Mouse (Mus musculus) heart, postnatal 10 days (tissue): Measurements from ENCODE around the gene Rabggtb. TPM values are rescaled to one million over a fixed set of nuclear protein-coding genes. Genes with fewer than 3 reads are reported as not detected.

Experiments
- DNase-seq, 2 experiments: peaks; one replicate each; pipeline ENCODE4 v3.0.0; 2021
- intact Hi-C: fragments of 180-260 bp; cut with DNase I; formaldehyde crosslinking; loops from one replicate; pipeline ENCODE4 v1.15.1; 2025
- total RNA-seq, 2 experiments: library from RNA; stranded (reverse); gene quantifications; 2 replicates each; pipeline ENCODE4 v1.2.3; 2021

Gene Rabggtb
- 100 to 1,000 TPM; 102 to 110 TPM for total RNA-seq

- peak; percentile 97 to 98 for DNase-seq
- intact Hi-C loops, result loop anchor here (2.0 kb wide), 1 partner anchor 30 kb away; no protein-coding TSS in a partner anchor
Observed at GRCm38 (mm10) chr3:153912546-153913509, at the start of gene Rabggtb. Gene Rabggtb, minus strand, starts transcription at chr3:153913009.

- no peak for DNase-seq
- intact Hi-C loops, result loop anchor here (10.0 kb wide), 1 partner anchor 613 kb away; no protein-coding TSS in a partner anchor
Observed at GRCm38 (mm10) chr3:153961632-153962389, 49.0 kb upstream of the Rabggtb start.

- DNase-seq, result no peak
- intact Hi-C loops, result loop anchor here (10.0 kb wide), 1 partner anchor 614 kb away; no protein-coding TSS in a partner anchor
Observed at GRCm38 (mm10) chr3:153960884-153961283, 48.1 kb upstream of the Rabggtb start.

- intact Hi-C loops, result loop anchor here (1.0 to 10.0 kb wide), 2 partner anchors 267 to 615 kb away; no protein-coding TSS in a partner anchor
- no peak for DNase-seq
Observed at GRCm38 (mm10) chr3:153959731-153960207, 47.0 kb upstream of the Rabggtb start.

GRCm38 (mm10) chr3:153959035-153959730, 46.4 kb upstream of the Rabggtb start:
- intact Hi-C loops, result loop anchor here (1.0 kb wide), 1 partner anchor 267 kb away; no protein-coding TSS in a partner anchor
- peak; percentile 34 to 70 for DNase-seq

GRCm38 (mm10) chr3:153957916-153958315, 45.1 kb upstream of the Rabggtb start:
- no peak for DNase-seq
- intact Hi-C loops, result no loop called here

- intact Hi-C loops, result loop anchor here (5.0 kb wide), 1 partner anchor 379 kb away; no protein-coding TSS in a partner anchor
- DNase-seq, result no peak
Observed at GRCm38 (mm10) chr3:153948176-153948575, 35.4 kb upstream of the Rabggtb start.

- no peak for DNase-seq
- intact Hi-C loops, result loop anchor here (5.0 kb wide), 1 partner anchor 380 kb away; no protein-coding TSS in a partner anchor
Observed at GRCm38 (mm10) chr3:153947271-153947670, 34.5 kb upstream of the Rabggtb start.

GRCm38 (mm10) chr3:153944335-153944990, 31.7 kb upstream of the Rabggtb start, which contains the start of gene Acadm:
Gene Acadm, minus strand, starts transcription at chr3:153944632.
- DNase-seq, result peak; percentile 99
- intact Hi-C loops, result no loop called here

- intact Hi-C loops, result loop anchor here (2.0 kb wide), 1 partner anchor 31 kb away; the partner anchor contains the start of gene Rabggtb
- no peak for DNase-seq
Observed at GRCm38 (mm10) chr3:153943901-153944334, 31.1 kb upstream of the Rabggtb start.

GRCm38 (mm10) chr3:153943003-153943640, 30.3 kb upstream of the Rabggtb start:
- intact Hi-C loops, result loop anchor here (2.0 kb wide), 1 partner anchor 30 kb away; the partner anchor contains the start of gene Rabggtb
- DNase-seq, result peak; percentile 23 to 41

GRCm38 (mm10) chr3:153941613-153942012, 28.8 kb upstream of the Rabggtb start:
- DNase-seq, result peak; percentile 43 to 46
- intact Hi-C loops, result loop anchor here (2.0 kb wide), 1 partner anchor 29 kb away; the partner anchor contains the start of gene Rabggtb

GRCm38 (mm10) chr3:153940486-153940885, 27.7 kb upstream of the Rabggtb start:
- intact Hi-C loops, result no loop called here
- no peak for DNase-seq

- DNase-seq, result no peak
- intact Hi-C loops, result no loop called here
Observed at GRCm38 (mm10) chr3:153940021-153940420, 27.2 kb upstream of the Rabggtb start.

- DNase-seq, result no peak
- intact Hi-C loops, result no loop called here
Observed at GRCm38 (mm10) chr3:153937116-153937810, 24.5 kb upstream of the Rabggtb start.

GRCm38 (mm10) chr3:153935878-153936277, 23.1 kb upstream of the Rabggtb start:
- intact Hi-C loops, result no loop called here
- peak; percentile 51 to 64 for DNase-seq

GRCm38 (mm10) chr3:153932461-153932860, 19.7 kb upstream of the Rabggtb start:
- intact Hi-C loops, result no loop called here
- no peak for DNase-seq

- DNase-seq, result no peak
- intact Hi-C loops, result no loop called here
Observed at GRCm38 (mm10) chr3:153929526-153929925, 16.7 kb upstream of the Rabggtb start.
